Mouse (Mus musculus) spleen, adult 2 months (tissue): ENCODE measurements around the gene Arhgef19.

Experiments
- CTCF ChIP-seq: fragments of 200-500 bp; IDR thresholded peaks from 2 replicates; pipeline ENCODE4 v1.5.1; 2011; ENCODE audit warnings: mild to moderate bottlenecking, inconsistent platforms; ENCODE audit not compliant: insufficient read depth, insufficient read length, insufficient replicate concordance; ENCODE audit errors: extremely low read depth
- POLR2A ChIP-seq: fragments of 200-500 bp; IDR thresholded peaks from 2 replicates; pipeline ENCODE4 v1.6.1; 2011; ENCODE audit warnings: low read depth, low read length, inconsistent platforms

- no peak for TF ChIP-seq POLR2A
- no peak for TF ChIP-seq CTCF
These were observed 48.0 kb upstream of the Arhgef19 start for GRCm38 (mm10) chr4:141191294-141191693.
